Mouse (Mus musculus): ENCODE data around the gene Kcnj9.
A peak's percentile ranks its signal among the peaks of the same experiment; 100 is the strongest.

Gene Kcnj9

GRCm38 (mm10) chr1:172332925-172333324 lies 3.8 kb upstream of the Kcnj9 start:
- DNase-seq (ENCODE audit: low read depth): no peak

DNA sequence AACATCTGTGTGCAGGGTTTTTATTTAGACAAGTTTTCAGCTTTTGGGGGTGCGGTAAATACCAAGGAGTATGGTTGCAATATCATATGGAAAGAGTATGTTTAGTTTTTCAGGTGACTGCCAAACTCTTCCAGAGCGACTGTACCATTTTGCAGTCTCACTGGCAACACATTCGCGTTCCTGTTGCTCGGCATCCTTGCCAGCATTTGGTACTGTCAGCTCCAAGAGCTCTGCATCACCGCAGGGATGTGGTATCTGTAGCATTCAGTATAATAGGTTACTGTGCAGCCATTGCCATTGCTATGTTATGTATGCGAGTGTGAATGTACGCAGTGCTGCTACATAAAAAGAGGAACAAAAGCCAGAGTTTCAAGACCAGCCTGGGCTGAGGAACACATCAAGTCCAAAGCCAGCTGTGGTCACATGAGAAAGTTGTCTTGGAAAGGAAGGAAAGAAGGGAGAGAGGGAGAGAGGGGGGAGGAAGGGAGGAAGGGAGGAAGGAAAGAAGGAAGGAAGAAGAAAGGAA lies 2.4 kb upstream of the Kcnj9 start:
- no peak for DNase-seq (ENCODE audit: low read depth)

DNA sequence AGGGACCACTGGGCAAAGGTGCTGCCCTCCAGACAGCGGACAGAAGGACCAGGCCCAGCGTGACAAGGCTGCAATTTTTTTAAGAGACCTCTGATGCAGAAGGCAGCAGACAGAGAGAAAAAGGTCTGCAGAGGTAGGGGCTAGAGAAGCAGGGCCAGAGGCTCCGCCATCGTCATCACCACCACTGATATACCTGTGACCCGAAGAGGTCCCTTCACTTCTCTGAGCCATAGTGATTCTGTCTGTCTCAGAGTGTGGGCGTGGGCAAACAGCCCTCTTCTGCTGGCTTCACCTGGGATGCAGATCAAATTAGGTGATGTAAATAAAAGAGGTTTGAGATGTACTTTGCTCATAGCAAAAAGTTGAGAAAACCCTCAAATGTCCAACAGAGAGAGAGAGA lies 498 bp upstream of the Kcnj9 start:
- no peak for DNase-seq (ENCODE audit: low read depth)

DNA sequence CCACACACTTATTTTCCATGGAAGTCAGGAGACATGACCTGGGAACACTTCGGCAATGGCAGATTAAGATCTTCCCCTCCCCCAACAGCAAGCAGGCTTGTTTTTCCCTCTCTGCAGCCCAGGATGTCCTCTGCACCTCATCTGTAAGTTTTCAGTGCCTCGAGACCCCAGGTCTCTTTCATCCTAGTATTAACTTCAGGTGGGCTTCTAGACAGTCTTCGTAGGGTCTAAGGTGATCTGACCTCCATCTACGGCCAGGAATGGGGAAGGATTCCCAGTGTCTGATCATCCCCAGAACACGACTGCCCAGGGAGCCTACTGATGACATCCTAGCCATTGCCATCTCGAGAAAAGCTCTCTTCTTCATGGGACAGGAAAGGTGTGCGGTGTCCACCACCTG lies 657 bp downstream of the Kcnj9 start:
- no peak for DNase-seq (ENCODE audit: low read depth)

DNA sequence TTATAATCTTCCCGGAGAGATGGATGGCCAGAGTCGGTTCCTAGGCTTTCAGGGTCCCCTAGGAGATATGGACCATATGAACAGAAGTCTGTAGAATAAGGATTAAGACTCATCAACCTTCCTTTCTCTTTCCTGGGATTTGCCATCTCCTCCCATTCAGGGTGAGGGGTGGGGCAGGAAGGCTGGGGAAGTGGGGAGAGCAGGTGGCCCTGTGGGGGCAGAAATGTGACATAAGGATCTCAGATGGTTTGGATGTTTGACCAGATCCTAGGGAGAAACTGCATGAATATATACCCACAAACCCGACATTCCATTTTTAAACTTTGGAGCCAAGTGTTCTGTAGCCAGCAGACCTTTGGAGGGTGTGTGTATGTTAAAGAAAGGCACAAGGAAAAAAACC lies 1.1 kb downstream of the Kcnj9 start:
- DNase-seq (ENCODE audit: low read depth): no peak

DNA sequence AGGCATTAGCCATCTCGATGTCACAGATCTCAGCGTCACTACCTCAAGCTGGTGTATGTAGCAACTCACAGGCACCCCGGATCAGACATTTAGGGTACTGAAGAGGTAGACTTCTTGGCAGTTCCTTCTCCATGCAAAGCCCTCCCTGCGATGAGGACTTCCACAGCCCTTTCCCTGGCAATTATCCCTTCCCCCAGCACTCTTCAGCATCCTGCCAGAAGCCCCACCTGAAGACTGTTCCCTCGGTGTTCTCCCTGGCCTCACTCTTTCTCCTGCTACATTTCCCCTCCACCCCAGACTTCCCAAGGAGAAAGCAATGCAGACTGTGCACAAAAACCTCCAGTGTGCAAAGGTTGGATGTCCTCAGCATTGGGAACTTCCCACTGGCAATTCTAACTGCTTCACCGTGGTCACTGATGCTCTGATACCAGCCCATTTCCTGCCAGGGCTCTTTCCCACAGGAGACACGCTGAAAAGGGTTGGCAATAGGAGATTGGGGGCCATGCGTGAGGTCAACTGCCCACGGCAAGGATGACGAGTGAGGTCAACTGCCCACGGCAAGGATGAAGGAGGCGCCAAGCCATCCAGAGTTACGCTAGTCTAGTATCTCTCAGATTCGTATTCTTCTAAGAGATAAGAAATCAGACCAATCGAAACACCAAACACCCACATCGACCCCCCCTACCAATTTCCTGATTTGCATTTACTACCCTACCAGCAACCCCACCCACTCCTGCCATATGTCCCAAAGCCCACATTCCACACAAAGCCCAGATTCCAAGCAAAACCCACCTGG lies 1.7 kb downstream of the Kcnj9 start:
- DNase-seq (ENCODE audit: low read depth): no peak

GRCm38 (mm10) chr1:172326684-172327083 lies 2.4 kb downstream of the Kcnj9 start:
- no peak for DNase-seq (ENCODE audit: low read depth)

- no peak for DNase-seq (ENCODE audit: low read depth)
Measured at GRCm38 (mm10) chr1:172325680-172326535, 3.2 kb downstream of the Kcnj9 start.

- peak; percentile 78 for DNase-seq (ENCODE audit: low read depth)
Measured at GRCm38 (mm10) chr1:172324725-172325124, 4.4 kb downstream of the Kcnj9 start.

DNA sequence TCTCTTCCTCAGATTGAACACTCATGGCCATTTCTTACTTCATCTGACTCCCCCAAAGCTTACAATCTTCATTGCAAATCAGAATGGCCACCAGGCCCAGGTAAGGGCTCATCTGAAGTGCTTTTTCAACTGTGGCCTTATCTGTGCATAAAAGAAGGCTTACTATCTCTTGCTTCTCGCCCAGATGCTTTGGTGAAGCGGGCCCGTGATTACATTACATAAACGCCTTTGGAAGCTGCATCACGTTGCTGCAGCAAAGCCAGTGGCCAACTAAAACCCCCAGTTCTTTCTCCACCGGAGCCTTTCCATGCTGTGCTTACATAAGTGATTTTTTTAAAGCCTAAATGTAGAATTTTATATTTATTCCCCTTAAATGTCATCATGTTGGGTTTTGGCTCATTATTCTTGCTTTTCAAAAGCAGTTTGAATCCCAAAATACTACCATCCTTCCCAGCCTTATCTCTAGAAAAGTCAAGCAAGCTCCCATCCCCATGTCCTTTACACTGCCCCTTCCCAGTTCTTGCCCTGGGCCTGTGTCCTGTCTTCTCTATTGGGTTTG lies 5.2 kb downstream of the Kcnj9 start:
- no peak for DNase-seq (ENCODE audit: low read depth)

DNA sequence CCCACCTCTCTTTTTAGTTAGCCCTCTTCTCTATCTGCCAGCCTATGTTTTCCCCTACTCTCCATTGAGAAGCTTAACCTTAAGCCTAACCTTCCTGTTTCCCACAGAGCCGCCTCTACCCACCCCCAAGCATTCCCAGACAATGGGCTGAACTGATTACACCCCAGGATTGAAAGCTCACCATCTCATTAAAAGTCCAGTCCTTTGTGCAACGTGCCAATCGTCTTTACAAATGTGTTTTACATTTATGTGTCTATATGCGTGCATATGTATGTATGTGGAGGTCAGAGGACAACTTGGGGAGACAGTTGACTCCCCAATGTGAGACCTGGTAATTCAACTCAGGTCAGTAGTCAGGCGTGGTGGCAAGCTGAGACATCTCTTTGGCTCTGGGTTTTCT lies 5.8 kb downstream of the Kcnj9 start:
- DNase-seq (ENCODE audit: low read depth): no peak

GRCm38 (mm10) chr1:172322725-172323124 lies 6.4 kb downstream of the Kcnj9 start:
- DNase-seq (ENCODE audit: low read depth): no peak

DNA sequence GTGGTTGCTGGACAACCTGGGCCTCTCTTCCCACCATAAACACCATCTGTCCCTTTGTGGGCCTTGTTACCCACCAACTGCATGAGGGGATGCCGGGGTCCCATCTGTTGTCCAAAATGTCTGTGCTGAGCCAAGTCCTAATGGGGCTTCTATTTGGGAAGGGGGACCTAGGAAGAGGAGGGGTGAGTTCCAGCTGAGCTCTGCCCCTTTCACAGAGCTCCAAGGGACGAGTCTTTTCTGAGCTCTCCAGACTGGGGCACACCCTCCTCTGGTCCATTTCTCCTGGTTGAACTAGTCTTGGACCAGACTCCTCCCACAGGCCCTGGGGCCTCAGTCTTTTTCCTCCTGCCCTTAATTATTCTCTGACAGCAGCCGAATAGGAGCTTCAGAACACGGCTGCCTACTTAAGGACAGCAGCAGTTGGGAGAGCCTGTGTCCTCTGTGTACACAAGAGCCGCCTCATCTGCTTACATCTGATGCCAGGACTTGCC lies 9.2 kb downstream of the Kcnj9 start:
- no peak for DNase-seq (ENCODE audit: low read depth)

DNA sequence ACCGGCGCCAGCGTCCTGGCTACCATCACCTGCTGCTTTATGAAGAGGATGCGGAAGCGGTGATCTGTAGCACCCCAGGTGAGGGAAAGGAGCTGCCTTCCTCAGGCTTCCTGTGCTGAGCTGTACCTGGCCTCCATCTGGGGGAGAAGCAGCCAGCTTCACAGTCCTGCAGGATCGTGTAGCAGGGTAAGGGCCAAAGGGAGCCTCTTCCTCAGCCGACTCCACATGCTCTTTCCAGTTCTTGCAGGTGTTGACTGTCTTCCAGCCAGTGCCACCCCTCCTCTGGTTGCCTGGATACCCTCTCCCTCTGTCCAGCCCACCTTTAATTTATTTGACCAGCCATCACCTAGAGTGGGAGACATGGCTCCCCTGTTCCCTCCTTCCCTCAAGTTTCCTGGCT lies 9.8 kb downstream of the Kcnj9 start:
- DNase-seq (ENCODE audit: low read depth): no peak

GRCm38 (mm10) chr1:172318424-172319035 lies 10.6 kb downstream of the Kcnj9 start:
- DNase-seq (ENCODE audit: low read depth): no peak

GRCm38 (mm10) chr1:172317946-172318345 lies 11.2 kb downstream of the Kcnj9 start:
- DNase-seq (ENCODE audit: low read depth): no peak

DNA sequence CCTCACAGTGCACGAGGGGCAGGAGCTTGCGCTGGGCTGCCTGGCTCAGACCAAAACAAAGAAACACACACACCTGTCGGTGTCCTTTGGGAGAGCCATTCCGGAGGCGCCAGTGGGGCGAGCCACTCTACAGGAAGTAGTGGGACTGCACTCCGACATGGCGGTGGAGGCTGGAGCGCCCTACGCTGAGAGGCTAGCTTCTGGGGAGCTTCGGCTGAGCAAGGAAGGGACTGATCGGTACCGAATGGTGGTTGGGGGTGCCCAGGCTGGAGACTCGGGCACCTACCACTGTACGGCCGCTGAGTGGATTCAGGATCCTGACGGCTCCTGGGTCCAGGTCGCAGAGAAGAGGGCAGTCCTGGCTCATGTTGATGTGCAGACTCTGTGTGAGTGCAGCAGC lies 11.7 kb downstream of the Kcnj9 start:
- DNase-seq (ENCODE audit: low read depth): no peak

- DNase-seq (ENCODE audit: low read depth): no peak
Measured at GRCm38 (mm10) chr1:172314911-172315310, 14.2 kb downstream of the Kcnj9 start.

DNA sequence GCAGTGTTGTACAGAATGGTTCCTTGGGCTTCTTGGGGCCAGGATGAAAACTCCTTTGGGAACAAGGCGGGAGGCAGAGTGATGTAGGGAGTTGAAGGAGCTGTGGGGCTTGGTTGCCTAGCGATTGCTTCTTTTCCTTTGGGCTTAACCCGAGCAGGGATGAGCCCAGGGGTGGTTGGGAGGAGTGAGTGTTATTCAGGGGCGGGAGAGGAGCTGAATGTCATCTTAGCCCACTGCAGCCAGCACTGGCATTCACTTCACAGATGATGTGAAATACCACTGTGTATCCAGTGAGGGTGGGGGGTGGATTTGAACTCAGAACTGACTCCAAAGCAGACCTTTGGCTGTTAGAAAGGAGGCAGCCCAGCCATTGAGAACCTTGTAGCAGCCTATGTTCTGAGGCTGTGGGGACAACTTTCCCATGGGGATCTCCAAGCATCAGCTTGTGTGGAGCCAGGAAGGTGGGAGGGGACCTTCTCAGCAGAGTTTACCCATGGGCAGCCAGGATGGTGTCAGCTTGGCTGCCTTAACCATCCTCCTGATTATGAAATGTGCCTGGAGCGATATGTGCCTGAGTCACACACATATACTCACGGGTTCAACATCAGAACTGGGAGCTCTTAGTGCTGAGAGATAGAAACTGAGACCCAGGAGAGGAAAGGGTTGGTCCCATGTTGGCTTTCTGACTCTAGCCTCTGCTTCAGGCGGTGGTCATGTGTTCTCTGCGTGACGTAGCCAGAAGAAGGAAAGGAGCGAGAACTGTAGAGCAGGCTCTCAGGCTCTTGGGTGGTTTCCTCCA lies 15.3 kb downstream of the Kcnj9 start:
- DNase-seq (ENCODE audit: low read depth): no peak

- DNase-seq (ENCODE audit: low read depth): no peak
Measured at GRCm38 (mm10) chr1:172312768-172313561, 16.2 kb downstream of the Kcnj9 start.
